Mouse (Mus musculus): ENCODE results near the gene Gm13090.

Gene Gm13090

GRCm38 (mm10) chr4:151097104-151097438, 7.7 kb downstream of the Gm13090 start:
- DNase-seq (ENCODE audit: low spot score): no peak

- no peak for DNase-seq (ENCODE audit: low spot score)
Measured at GRCm38 (mm10) chr4:151103646-151104045, 14.3 kb downstream of the Gm13090 start.

- DNase-seq (ENCODE audit: low spot score): no peak
Measured at GRCm38 (mm10) chr4:151104147-151104546, 14.8 kb downstream of the Gm13090 start.

GRCm38 (mm10) chr4:151105886-151106285, 16.5 kb downstream of the Gm13090 start:
- no peak for DNase-seq (ENCODE audit: low spot score)

GRCm38 (mm10) chr4:151106468-151106867, 17.1 kb downstream of the Gm13090 start:
- no peak for DNase-seq (ENCODE audit: low spot score)

- no peak for DNase-seq (ENCODE audit: low spot score)
Measured at GRCm38 (mm10) chr4:151107131-151108001, 18.0 kb downstream of the Gm13090 start.

GRCm38 (mm10) chr4:151108028-151108771, 18.8 kb downstream of the Gm13090 start:
- DNase-seq (ENCODE audit: low spot score): peak; percentile 62

- DNase-seq (ENCODE audit: low spot score): no peak
Measured at GRCm38 (mm10) chr4:151108834-151109241, 19.5 kb downstream of the Gm13090 start.

- DNase-seq (ENCODE audit: low spot score): no peak
Measured at GRCm38 (mm10) chr4:151111226-151111625, 21.9 kb downstream of the Gm13090 start.

GRCm38 (mm10) chr4:151114574-151114973, 25.2 kb downstream of the Gm13090 start:
- no peak for DNase-seq (ENCODE audit: low spot score)

- no peak for DNase-seq (ENCODE audit: low spot score)
Measured at GRCm38 (mm10) chr4:151118883-151119282, 29.5 kb downstream of the Gm13090 start.

GRCm38 (mm10) chr4:151127636-151128548, 38.5 kb downstream of the Gm13090 start:
- no peak for DNase-seq (ENCODE audit: low spot score)

GRCm38 (mm10) chr4:151128641-151129541, 39.5 kb downstream of the Gm13090 start:
- DNase-seq (ENCODE audit: low spot score): no peak

- no peak for DNase-seq (ENCODE audit: low spot score)
Measured at GRCm38 (mm10) chr4:151129725-151130557, 40.6 kb downstream of the Gm13090 start.

- no peak for DNase-seq (ENCODE audit: low spot score)
Measured at GRCm38 (mm10) chr4:151130756-151131490, 41.6 kb downstream of the Gm13090 start.

GRCm38 (mm10) chr4:151132493-151132892, 43.1 kb downstream of the Gm13090 start:
- DNase-seq (ENCODE audit: low spot score): no peak

GRCm38 (mm10) chr4:151133760-151134159, 44.4 kb downstream of the Gm13090 start:
- no peak for DNase-seq (ENCODE audit: low spot score)

- DNase-seq (ENCODE audit: low spot score): no peak
Measured at GRCm38 (mm10) chr4:151135491-151135890, 46.1 kb downstream of the Gm13090 start.

- DNase-seq (ENCODE audit: low spot score): no peak
Measured at GRCm38 (mm10) chr4:151137701-151138100, 48.3 kb downstream of the Gm13090 start.
